Mouse (Mus musculus): ENCODE results near the gene Antxr1. TPM values are rescaled to one million over a fixed set of nuclear protein-coding genes. Genes with fewer than 3 reads are reported as not detected.

Gene Antxr1
- polyA plus RNA-seq, 1 experiment from 2014 or later, result 3.8 TPM

- H3K4me2 ChIP-seq (ENCODE audit: low read depth, low read length), result no peak overlapping the region
- H3K4me3 ChIP-seq (ENCODE audit: low read length), result no peak overlapping the region
- 0 out of 2 replicates have a peak, but pooled peaks cover 2% of the 10 kb centered on the region for H3K4me1 ChIP-seq (ENCODE audit: control insufficient read depth, insufficient read depth, low read length)
- H3K9me3 ChIP-seq (replicated peaks; ENCODE audit: control insufficient read depth, low read length), result no peaks in the 10 kb centered on the region
- WGBS, result 84% methylated on average over 9 of the region's 9 CpGs
- no peaks in the 10 kb centered on the region for H3K27me3 ChIP-seq (ENCODE audit: control insufficient read depth, insufficient read depth, low read length)
- H3K36me3 ChIP-seq (ENCODE audit: control insufficient read depth, insufficient read depth), result no peaks in the 10 kb centered on the region; the same call in 1 of the 2 replicates
- ATAC-seq (replicated peaks; ENCODE audit: extremely low read depth, insufficient read depth, low FRiP score), result no peak
- H3K27ac ChIP-seq (ENCODE audit: low read length), result no peak overlapping the region
- H3K9ac ChIP-seq (ENCODE audit: low read length), result no peak overlapping the region
Measured at GRCm38 (mm10) chr6:87244117-87245100, 91.2 kb downstream of the Antxr1 start.

DNA sequence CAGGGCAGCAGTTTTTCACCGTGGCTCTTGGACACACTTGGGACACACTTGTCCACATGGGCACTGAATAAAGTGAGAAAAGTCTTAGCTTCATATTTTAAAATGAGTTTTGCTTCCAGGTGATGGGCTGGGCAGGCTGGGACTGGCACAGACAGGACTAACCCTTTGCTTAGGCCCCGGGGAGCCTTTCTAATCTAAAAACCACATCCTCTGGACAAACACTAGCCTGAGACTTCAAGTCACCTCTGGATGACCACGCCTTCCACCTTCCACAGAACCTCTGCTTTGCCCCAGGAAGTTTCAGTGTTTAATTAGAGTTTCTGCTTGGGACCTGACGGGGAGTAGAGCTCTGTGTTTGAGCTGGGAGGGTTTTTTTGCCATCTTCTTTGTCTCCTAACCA, 98.4 kb downstream of the Antxr1 start:
- Histone ChIP-seq H3K4me1 (ENCODE audit: control insufficient read depth, insufficient read depth, low read length) (no peaks in the 10 kb centered on the region), H3K9me3 (replicated peaks; ENCODE audit: control insufficient read depth, low read length) (no peaks in the 10 kb centered on the region), H3K27me3 (ENCODE audit: control insufficient read depth, insufficient read depth, low read length) (no peaks in the 10 kb centered on the region), H3K36me3 (ENCODE audit: control insufficient read depth, insufficient read depth) (no peaks in the 10 kb centered on the region), H3K4me2 (ENCODE audit: low read depth, low read length) (no peak overlapping the region), H3K4me3 (ENCODE audit: low read length) (no peak overlapping the region), H3K9ac (ENCODE audit: low read length) (no peak overlapping the region), H3K27ac (ENCODE audit: low read length) (no peak overlapping the region)
- no peak for ATAC-seq (replicated peaks; ENCODE audit: extremely low read depth, insufficient read depth, low FRiP score)
- 68% methylated on average over 4 of the region's 4 CpGs for WGBS

DNA sequence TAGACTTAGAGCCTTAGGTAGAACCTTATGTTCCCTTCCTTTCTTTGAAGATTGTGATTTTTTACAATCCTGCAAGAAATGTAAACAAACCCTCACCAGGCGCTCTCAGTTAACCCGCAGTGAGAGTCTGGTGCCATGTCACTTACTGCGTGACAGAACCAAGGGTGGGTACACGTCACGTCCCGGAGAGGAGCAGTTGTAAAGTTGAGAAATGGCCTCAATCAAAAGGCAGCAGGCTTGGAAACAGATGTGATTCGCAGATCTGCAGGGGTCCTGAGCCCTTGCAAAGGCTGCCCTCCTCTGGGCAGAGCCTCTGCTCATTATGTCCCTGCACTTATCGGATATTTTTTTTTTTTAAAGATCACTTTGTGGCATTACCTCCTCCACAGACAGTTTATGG, 99.6 kb downstream of the Antxr1 start:
- Histone ChIP-seq H3K9ac (ENCODE audit: low read length) (no peak overlapping the region), H3K4me1 (ENCODE audit: control insufficient read depth, insufficient read depth, low read length) (no peaks in the 10 kb centered on the region), H3K9me3 (replicated peaks; ENCODE audit: control insufficient read depth, low read length) (no peaks in the 10 kb centered on the region), H3K4me3 (ENCODE audit: low read length) (no peak overlapping the region), H3K27me3 (ENCODE audit: control insufficient read depth, insufficient read depth, low read length) (no peaks in the 10 kb centered on the region), H3K4me2 (ENCODE audit: low read depth, low read length) (no peak overlapping the region), H3K27ac (ENCODE audit: low read length) (no peak overlapping the region), H3K36me3 (ENCODE audit: control insufficient read depth, insufficient read depth) (no peaks in the 10 kb centered on the region)
- 63% methylated on average over 8 of the region's 8 CpGs for WGBS
- ATAC-seq (replicated peaks; ENCODE audit: extremely low read depth, insufficient read depth, low FRiP score), result no peak

DNA sequence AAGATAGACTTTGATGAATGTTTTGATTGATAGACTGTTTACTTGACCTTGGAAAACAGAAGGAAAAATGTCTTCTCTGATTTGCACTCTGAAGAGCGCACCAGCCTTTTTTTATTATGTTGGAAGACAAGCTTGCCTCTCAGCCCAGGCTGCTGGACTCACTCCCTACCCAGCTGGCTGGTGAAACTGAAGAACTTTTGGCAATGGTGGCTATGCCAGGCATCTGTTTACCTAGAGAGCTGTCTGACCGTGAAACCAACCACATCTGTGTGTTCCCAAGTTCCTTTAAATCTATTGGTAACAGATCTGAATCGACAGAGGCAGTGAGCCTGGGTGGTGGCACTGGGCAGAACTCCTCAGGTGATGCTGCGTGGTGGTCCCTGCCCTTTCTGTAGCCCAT, 102.5 kb downstream of the Antxr1 start:
- Histone ChIP-seq H3K9me3 (replicated peaks; ENCODE audit: control insufficient read depth, low read length) (no peaks in the 10 kb centered on the region; the same call in 1 of the 2 replicates), H3K27me3 (ENCODE audit: control insufficient read depth, insufficient read depth, low read length) (no peaks in the 10 kb centered on the region), H3K4me3 (ENCODE audit: low read length) (no peak overlapping the region), H3K4me2 (ENCODE audit: low read depth, low read length) (no peak overlapping the region), H3K4me1 (ENCODE audit: control insufficient read depth, insufficient read depth, low read length) (no peaks in the 10 kb centered on the region), H3K9ac (ENCODE audit: low read length) (no peak overlapping the region), H3K36me3 (ENCODE audit: control insufficient read depth, insufficient read depth) (0 out of 2 replicates have a peak, but pooled peaks cover 3% of the 10 kb centered on the region), H3K27ac (ENCODE audit: low read length) (no peak overlapping the region)
- WGBS, result 81% methylated on average over 4 of the region's 4 CpGs
- no peak for ATAC-seq (replicated peaks; ENCODE audit: extremely low read depth, insufficient read depth, low FRiP score)

DNA sequence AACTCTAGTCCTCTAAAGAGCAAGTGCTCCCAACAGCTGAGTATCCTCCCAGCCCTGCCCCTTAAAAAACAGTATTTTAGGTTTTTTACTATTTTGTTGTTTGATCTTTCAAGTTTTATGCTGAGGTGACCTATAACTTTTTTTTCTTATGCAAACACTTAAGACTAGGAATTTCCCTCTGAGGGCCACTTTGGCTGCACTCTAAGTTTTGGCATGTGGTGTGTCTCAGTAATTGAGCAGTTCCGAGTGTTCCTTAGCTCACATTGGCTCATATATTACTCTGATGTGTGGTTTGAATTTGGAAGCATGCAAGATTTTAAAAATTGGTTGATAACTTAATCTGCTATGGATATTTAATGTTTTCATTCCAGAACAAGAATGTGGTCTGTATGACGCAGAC, 105.6 kb downstream of the Antxr1 start:
- WGBS, result 92% methylated on average over 2 of the region's 2 CpGs
- H3K4me3 ChIP-seq (ENCODE audit: low read length), result no peak overlapping the region
- ATAC-seq (replicated peaks; ENCODE audit: extremely low read depth, insufficient read depth, low FRiP score), result no peak

GRCm38 (mm10) chr6:87227940-87228339, 107.7 kb downstream of the Antxr1 start:
- H3K36me3 ChIP-seq (ENCODE audit: control insufficient read depth, insufficient read depth), result 0 out of 2 replicates have a peak, but pooled peaks cover 3% of the 10 kb centered on the region
- H3K4me2 ChIP-seq (ENCODE audit: low read depth, low read length), result no peak overlapping the region
- no peak for ATAC-seq (replicated peaks; ENCODE audit: extremely low read depth, insufficient read depth, low FRiP score)
- H3K27me3 ChIP-seq (ENCODE audit: control insufficient read depth, insufficient read depth, low read length), result no peaks in the 10 kb centered on the region
- H3K4me3 ChIP-seq (ENCODE audit: low read length), result no peak overlapping the region
- no peaks in the 10 kb centered on the region; the same call in 1 of the 2 replicates for H3K9me3 ChIP-seq (replicated peaks; ENCODE audit: control insufficient read depth, low read length)
- no peak overlapping the region for H3K27ac ChIP-seq (ENCODE audit: low read length)
- no peak overlapping the region for H3K9ac ChIP-seq (ENCODE audit: low read length)
- H3K4me1 ChIP-seq (ENCODE audit: control insufficient read depth, insufficient read depth, low read length), result peaks cover 13% of the 10 kb centered on the region
- 74% methylated on average over 10 of the region's 10 CpGs for WGBS

More for the DNA sequence above, 105.6 kb downstream of the Antxr1 start:
- Histone ChIP-seq H3K9ac (ENCODE audit: low read length) (no peak overlapping the region), H3K36me3 (ENCODE audit: control insufficient read depth, insufficient read depth) (0 out of 2 replicates have a peak, but pooled peaks cover 3% of the 10 kb centered on the region), H3K4me1 (ENCODE audit: control insufficient read depth, insufficient read depth, low read length) (peaks cover 6% of the 10 kb centered on the region), H3K4me2 (ENCODE audit: low read depth, low read length) (no peak overlapping the region), H3K9me3 (replicated peaks; ENCODE audit: control insufficient read depth, low read length) (no peaks in the 10 kb centered on the region; the same call in 1 of the 2 replicates), H3K27me3 (ENCODE audit: control insufficient read depth, insufficient read depth, low read length) (no peaks in the 10 kb centered on the region), H3K27ac (ENCODE audit: low read length) (no peak overlapping the region)

GRCm38 (mm10) chr6:87226315-87226714, 109.3 kb downstream of the Antxr1 start:
- Histone ChIP-seq H3K9me3 (replicated peaks; ENCODE audit: control insufficient read depth, low read length) (no peaks in the 10 kb centered on the region; the same call in 1 of the 2 replicates), H3K27ac (ENCODE audit: low read length) (no peak overlapping the region), H3K4me1 (ENCODE audit: control insufficient read depth, insufficient read depth, low read length) (peaks cover 18% of the 10 kb centered on the region), H3K36me3 (ENCODE audit: control insufficient read depth, insufficient read depth) (0 out of 2 replicates have a peak, but pooled peaks cover 3% of the 10 kb centered on the region), H3K9ac (ENCODE audit: low read length) (no peak overlapping the region), H3K27me3 (ENCODE audit: control insufficient read depth, insufficient read depth, low read length) (no peaks in the 10 kb centered on the region), H3K4me2 (ENCODE audit: low read depth, low read length) (no peak overlapping the region), H3K4me3 (ENCODE audit: low read length) (no peak overlapping the region)
- 79% methylated on average over 4 of the region's 4 CpGs for WGBS
- ATAC-seq (replicated peaks; ENCODE audit: extremely low read depth, insufficient read depth, low FRiP score), result no peak

DNA sequence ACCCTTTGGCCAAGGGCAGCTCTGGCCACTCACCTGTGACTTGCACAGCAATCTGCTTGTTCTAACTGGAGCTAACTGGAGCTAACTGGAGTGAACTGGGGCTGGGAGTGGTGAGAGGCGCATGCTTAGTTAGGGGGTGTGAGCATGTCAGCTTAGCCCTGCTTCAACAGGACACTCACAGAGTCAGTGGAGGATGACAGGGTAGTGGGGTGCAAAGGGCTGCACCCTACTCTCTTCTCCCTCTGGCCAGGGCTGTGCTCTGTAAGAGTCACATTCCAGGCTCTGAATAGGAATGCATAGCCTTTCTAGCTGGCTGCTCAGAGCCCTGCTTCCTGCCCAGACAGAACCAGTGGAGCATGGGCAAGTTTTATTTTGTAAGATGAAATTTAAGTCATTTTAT, 110.3 kb downstream of the Antxr1 start:
- 95% methylated on average over 1 of the region's 1 CpGs for WGBS
- ATAC-seq (replicated peaks; ENCODE audit: extremely low read depth, insufficient read depth, low FRiP score), result no peak
- H3K9me3 ChIP-seq (replicated peaks; ENCODE audit: control insufficient read depth, low read length), result no peaks in the 10 kb centered on the region; the same call in 1 of the 2 replicates
- H3K4me2 ChIP-seq (ENCODE audit: low read depth, low read length), result no peak overlapping the region
- H3K27ac ChIP-seq (ENCODE audit: low read length), result no peak overlapping the region
- no peak overlapping the region for H3K4me3 ChIP-seq (ENCODE audit: low read length)
- H3K4me1 ChIP-seq (ENCODE audit: control insufficient read depth, insufficient read depth, low read length), result peaks cover 18% of the 10 kb centered on the region
- H3K36me3 ChIP-seq (ENCODE audit: control insufficient read depth, insufficient read depth), result 0 out of 2 replicates have a peak, but pooled peaks cover 3% of the 10 kb centered on the region
- H3K27me3 ChIP-seq (ENCODE audit: control insufficient read depth, insufficient read depth, low read length), result no peaks in the 10 kb centered on the region
- H3K9ac ChIP-seq (ENCODE audit: low read length), result no peak overlapping the region
